Mouse (Mus musculus): Measurements from ENCODE around the gene Gm49450.
"Not testable (repeated sequence)": the region's sequence is repeated elsewhere in the genome, so short reads cannot be mapped to it uniquely, and the experiment has no call there.

The Gm49450 gene

DNA sequence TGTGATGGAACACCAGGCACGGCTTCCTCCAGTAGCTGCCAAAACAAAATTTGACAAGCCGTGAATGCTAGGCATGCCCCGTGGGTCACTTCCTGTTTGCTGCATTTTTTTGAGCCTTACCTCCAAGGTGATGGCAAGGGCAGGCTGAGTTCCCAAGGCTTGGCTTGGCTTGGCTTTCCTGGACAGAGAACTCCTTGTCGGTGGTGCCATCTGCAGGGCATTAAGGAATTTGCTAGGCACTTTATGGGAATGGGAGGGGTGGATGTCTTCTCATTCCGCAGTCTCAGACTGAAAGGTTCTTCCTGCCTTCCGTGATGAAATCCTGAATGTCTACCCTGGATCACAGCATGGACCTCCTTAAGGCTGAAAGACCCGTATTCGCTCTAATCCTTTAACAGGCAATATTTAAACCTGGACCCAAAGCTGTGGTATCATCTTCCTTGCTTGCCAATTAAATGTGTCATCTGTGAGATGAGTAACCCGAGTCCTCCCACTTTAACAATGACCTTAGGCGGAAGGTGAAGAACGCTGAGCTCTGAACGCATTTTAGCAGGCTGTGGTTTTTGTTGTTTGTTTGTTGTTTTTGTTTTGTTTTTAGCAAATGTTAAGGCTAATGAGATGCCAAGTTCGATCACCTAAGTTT lies 24.6 kb downstream of the Gm49450 start:
- peak; percentile 96 for DNase-seq (ENCODE audit: low read depth, low spot score)

DNA sequence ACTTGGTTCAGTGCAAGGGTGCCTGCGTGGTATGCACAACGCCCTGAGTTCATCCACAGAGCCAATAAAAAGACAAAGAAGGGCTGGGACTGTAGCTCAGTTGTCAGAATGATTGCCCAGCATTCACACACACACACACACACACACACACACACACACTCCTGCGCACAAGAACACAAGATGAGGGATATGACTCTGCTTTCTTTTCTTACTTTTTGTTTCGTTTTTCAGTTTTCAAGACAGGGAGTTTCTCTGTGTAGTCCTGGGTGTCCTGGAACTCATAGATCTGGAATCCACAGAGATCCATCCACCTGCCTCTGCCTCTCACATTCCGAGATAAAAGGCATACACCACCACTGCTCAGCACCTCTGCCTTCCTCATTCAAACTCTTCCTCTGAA lies 25.8 kb downstream of the Gm49450 start:
- no peak for DNase-seq (ENCODE audit: low read depth, low spot score)

GRCm38 (mm10) chr15:98924682-98925081 lies 28.7 kb downstream of the Gm49450 start:
- DNase-seq (ENCODE audit: low read depth, low spot score), result no peak

DNA sequence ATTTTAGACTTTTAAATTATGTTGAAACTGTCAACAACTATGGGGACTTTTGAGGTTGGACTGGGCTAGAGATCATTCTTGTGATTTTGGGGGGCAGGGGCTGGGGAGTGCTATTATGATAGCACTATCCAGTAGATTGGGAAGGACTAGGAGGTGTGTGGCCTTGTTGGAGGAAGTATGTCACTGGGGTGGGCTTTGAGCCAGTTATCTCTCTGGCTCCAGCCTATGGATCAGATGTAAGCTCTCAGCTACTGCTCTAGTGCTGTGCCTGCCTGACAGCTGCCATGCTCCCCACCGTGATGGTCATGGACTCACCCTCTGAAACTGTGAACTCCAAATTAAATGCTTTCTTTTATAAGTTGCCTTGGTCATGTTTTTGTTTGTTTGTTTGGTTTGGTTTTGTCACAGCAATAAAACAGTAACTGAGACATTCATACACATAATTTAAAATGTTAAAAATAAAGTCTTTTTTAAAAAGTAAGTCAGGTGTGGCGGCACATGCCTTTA lies 30.3 kb downstream of the Gm49450 start:
- no peak for DNase-seq (ENCODE audit: low read depth, low spot score)

GRCm38 (mm10) chr15:98922581-98922980 lies 30.8 kb downstream of the Gm49450 start:
- DNase-seq (ENCODE audit: low read depth, low spot score), result no peak

- DNase-seq (ENCODE audit: low read depth, low spot score), result peak; percentile 51
Observed at GRCm38 (mm10) chr15:98921510-98921909, 31.8 kb downstream of the Gm49450 start.

DNA sequence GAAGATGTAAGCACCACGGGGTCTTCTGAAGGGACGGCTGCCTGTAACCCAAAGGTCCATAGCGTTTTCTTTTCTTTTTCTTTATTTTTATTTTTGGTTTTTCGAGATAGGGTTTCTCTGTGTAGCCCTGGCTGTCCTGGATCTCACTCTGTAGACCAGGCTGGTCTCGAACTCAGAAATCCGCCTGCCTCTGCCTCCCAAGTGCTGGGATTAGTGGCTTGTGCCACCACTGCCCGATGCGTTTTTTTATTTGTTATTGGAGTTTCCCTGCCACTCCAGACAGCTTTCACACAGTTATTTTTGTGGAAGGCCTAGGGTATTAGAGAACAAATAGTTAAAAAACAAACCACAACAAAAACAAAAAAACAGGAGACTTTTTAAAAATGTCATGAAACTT lies 34.9 kb downstream of the Gm49450 start:
- not testable (repeated sequence) for DNase-seq (ENCODE audit: low read depth, low spot score)

DNA sequence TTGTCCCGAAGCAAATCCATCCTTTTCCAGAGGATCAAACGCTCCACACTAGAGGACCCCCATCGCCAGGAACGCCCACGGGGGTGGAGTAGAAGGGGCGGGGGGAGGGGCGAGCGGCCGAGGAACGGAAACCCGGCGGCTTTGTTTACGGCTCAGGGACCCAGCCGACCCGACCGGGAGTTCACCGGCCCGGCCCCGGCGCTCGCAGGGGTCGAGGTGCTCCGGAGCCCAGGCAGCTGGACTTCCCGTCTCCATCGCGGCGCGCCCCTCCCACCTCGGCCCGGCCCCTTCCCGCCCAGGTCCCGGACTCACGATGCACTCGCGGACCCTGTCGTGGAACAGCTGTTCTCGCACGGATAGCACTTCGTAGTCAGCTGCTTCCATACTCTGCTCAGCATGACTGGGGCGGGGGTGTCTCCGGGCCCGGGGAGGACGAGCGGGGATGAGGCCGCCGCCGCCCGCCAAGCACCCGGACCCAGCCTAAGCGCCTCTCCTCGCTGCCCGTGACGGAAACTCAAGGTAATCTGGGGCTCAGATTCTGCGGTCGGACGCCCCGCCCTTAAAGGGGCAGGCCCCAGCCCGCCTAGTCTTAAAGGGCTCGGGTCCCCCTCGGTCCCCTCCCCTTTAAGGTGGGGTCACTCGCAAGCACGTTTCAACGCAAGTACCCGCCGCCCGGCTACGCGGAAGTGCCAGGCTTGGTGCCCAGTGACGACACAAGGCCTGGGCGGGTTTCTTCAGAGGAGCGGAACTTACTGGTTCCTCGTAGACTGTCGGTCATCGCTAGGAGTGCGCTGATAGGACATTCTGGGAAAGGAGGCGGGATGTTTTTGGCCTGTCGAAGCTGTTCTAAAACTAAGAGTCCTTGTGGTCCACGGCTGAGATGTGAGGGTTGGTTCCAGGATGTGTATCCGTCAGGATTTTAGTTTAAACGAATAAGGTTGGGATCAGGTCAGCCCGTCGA lies 35.5 kb downstream of the Gm49450 start, which contains the start of gene Lmbr1l:
Lmbr1l (minus strand) TSS at position 694 of the 961 bp plus-strand sequence.
- DNase-seq (ENCODE audit: low read depth, low spot score), result peak; percentile 100

DNA sequence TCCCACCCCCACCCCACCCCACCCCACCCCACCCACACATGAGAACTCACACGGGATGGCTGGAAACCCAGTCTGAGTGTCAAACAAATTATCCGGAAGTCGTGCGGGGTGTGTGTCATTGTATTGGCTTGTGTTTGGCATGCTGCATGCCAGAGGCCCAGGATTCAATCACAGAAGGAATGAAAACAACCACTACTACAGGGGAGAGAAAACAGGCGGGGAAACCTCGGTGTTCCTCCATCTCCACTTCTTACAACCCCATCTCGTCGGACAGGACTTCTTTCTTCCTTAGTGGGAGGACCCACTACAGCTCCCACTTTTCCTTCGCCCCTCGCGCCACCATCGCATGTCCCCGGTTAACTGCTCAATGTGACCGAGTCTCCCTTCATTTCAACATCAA lies 36.3 kb downstream of the Gm49450 start:
- DNase-seq (ENCODE audit: low read depth, low spot score), result peak; percentile 74

DNA sequence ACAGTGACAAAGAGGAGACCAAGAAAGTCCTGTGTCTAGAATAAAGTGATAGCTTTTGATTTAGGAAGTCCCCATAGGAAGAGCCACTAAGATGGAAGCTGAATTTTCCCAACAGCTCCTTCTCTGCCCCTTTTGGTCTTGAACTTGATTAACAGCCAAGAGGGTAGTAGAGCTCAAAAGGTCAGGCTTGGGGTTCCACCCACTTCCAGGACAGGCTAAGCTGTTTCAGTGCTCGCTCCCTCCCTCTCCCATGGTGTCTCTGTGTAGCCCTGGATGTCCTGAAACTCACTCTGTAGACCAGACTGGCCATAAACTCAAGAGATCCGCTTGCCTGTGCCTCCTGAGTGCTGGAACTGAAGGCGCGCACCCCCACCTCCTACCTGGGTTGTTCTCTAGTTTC lies 37.3 kb downstream of the Gm49450 start:
- no peak for DNase-seq (ENCODE audit: low read depth, low spot score)

- DNase-seq (ENCODE audit: low read depth, low spot score), result peak; percentile 75
Observed at GRCm38 (mm10) chr15:98914903-98915302, 38.4 kb downstream of the Gm49450 start.

DNA sequence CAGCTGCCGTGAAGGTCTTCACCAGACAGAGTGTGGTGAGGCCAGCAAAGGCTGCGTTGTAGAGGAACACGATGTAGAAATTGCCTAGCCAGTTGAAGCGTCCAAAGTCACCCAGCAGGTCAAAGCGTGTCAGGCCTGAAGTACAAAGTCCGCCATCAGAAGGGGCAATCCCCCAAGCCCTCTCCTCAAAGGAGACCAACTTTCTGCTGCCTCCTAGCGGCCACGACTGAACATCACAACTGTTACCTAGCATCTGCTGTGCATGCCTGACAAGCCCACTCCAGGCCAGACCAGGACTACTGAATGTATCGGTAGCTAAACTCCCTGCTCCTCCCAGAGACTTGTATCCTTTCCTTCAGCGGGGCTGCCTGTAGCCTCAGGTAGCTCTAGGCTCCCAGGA lies 48.7 kb downstream of the Gm49450 start:
- peak; percentile 83 for DNase-seq (ENCODE audit: low read depth, low spot score)

DNA sequence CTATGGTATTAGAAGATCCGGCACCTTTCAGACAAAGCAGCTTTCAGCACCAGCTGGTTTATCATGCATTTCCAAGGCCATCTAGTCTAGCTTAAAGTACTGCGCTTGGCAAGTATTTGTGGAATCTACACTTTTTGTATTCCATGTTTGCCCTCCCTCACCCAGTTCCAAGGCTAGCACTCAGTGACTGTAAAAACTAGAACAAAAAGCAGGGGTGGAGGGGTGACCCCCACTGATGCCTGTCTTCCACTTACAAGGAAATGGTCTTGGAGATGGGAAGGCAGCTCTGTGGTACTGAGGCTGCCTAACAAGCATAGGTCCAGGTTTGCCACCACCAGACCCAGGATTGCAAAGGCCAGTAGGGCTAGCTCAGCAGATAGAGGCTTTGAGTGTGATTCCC lies 50.8 kb downstream of the Gm49450 start:
- no peak for DNase-seq (ENCODE audit: low read depth, low spot score)

DNA sequence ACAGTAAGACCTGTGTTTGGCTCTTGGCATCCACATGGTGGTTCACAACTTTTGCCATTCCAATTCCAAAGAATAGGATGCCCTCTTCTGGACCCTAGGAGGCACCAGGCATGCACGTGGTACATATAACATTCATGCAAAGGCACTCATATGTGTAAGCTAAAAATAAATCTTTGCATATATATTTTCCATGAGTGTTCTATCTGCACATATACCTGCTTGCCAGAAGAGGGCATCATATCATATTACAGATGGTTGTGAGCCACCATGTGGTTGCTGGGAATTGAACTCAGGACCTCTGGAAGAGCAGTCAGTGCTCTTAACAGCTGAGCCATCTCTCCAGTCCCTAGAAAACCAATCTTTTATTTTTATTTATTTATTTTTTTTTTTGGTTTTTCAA lies 51.8 kb downstream of the Gm49450 start:
- no peak for DNase-seq (ENCODE audit: low read depth, low spot score)

DNA sequence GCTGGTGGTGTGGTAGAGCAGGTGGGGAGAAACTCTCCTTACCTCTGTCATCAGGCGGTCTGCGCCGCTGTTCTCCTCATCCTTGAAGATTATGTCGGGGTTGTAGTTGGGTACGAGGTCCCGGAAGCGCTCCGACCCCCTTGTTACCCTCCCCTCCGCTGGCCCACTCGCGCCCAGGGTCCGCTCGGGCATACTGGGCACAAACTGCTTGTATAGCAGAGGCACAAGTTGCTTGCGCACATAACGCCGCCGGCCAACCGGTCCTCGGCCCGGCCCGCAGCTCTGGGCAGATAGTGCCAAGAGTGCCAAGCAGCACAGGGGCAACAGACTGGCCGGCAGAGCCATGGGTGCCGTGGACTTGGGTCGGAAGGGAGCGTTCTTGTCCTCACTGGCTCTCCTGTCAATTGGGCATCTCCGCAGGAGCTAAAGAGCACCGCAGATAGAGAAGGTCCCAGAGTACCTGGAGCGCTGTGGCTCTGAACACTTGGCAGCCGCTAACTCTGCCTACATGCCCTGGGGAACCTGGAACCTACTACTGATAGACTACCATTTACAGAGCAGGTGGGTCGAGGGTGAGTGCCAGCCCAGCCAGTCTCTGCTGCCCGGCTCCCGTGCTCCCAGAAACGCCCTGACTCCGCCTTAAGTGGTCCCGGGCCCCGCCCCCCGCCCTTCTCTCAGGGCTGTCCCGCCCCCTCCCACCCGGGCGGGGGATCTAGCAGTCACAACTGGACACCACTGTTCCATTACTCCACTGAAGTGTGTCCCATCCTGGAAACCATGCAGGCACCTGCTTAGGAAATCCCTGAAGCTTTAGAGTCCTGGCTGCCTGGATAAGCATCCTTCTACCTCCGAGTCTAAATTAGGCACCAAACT lies 55.2 kb downstream of the Gm49450 start, which contains the start of gene Dhh:
Dhh (minus strand) TSS at position 613 of the 873 bp plus-strand sequence.
- DNase-seq (ENCODE audit: low read depth, low spot score), result peak; percentile 67

DNA sequence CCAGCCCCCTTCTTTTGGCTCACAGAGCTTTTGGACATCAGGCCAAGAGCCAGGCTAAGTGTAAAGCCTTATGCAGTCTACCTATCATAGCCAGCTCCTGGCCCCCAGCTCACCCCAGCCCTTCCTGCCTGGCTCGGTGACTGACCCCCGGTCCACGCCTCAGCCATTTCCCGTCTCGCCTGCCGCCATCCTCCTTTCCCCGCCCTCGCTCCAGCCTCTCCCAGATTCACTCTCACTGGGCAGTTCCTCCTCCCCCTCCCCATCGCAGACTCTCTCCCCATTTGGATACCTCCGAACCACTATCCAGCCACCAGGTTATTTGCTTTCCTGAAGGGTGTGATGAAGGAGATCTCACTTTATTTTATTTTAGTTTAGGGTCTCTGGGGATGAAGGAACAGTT lies 55.9 kb downstream of the Gm49450 start:
- DNase-seq (ENCODE audit: low read depth, low spot score), result peak; percentile 44

DNA sequence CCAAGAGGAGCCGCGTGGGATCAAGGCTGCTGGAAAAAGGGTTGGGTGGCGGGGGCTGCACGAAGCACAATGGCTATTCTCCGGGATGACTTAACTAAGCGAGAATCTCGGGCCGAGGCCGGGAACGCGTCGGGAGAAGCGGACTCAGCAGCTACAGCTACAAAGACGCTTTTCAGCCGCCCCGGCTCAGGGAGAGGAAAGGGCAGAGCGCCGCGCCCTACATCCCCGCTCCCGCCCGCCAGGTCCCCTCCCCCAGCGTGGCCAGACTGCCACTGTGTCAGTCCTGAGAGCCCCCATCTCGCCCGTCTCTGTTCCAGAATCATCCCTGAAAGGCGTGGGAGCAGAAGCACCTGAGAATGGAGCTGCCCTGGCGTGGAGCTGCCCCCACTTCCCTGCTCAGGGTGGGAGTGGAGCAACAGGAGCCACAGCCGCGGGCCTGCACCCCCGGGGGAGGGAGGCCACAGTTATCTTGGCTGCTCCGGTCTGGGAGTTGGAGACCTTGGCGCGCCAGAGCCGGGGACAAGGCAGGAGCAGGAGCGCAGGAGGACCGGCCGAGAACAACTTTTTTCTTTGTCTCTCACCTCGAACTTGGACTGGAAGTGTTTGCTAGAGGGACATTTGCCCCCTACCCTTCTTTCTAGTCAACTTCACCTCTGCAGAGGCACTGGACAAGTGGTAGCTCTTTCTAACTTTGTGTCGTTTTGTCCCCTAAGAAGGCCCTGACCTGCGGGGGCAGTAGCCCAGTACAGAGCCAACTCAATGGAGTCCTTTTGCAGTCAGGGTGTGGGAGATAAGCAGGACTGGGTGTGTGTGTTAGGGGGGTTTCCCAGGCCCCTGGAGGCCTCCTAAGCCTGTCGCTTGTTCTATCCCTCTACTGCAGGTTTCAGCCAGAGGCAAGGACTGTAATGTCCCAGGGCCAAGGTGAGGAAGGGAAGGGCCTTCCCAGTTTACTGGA lies 57.4 kb downstream of the Gm49450 start:
- peak; percentile 70 for DNase-seq (ENCODE audit: low read depth, low spot score)

- peak; percentile 46 for DNase-seq (ENCODE audit: low read depth, low spot score)
Observed at GRCm38 (mm10) chr15:98894746-98895634, 58.4 kb downstream of the Gm49450 start.

All from R1 (cell line).